Mouse (Mus musculus): ENCODE results near the gene Zfhx3. TPM values are rescaled to one million over a fixed set of nuclear protein-coding genes. Genes with fewer than 3 reads are reported as not detected.

Zfhx3 gene
- total and polyA plus RNA-seq, 2 experiments from 2014 or later = 9.6 to 13.8 TPM

DNA sequence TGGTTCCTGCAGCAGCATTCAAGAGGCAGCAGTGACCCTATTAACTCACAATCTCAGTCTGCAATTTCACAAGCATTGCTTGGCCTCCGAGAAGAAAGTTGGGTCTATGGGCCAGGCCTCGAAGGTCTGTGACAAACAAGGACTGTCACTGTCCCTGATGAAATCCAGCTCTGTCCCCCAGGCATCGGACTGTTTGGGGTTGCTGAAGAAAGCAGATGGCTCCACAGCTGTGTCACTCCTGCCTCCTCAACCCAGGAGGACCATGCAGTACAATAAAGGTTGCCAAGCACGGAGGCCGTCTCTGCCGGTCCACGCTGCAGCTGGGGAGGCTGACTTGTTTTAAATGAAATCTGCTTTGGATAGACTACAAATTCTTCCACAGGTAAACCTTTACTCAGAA is 1020.1 kb downstream of the Zfhx3 start:
- DNase-seq = no peak
- WGBS = 77% methylated on average over 7 of the region's 7 CpGs
- H3K27me3 ChIP-seq (ENCODE audit: insufficient read depth, low read length) = no peaks in the 10 kb centered on the region

DNA sequence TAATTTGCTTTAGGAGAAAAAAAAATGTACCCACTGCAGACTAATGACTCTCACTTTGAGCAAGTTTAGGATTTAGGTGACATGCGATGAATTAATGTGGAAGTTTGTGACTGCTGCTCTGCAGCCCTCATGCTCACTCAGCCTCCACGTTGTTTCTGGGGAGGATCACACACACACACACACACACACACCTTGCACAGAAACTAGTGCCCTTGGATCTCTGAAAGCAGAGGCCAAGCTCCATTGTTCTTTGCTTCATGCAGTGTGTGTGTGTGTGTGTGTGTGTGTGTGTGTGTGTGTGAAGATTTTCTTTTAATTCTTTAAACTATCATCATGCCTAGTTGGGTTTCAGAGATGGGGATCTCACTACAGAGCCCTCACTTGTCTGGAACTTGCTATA is 1020.7 kb downstream of the Zfhx3 start:
- Histone ChIP-seq H3K9me3 (ENCODE audit: low read length) (no peaks in the 10 kb centered on the region), H3K36me3 (ENCODE audit: insufficient read depth) (no peaks in the 10 kb centered on the region), H3K9ac (no peak overlapping the region), H3K27me3 (ENCODE audit: insufficient read depth, low read length) (no peaks in the 10 kb centered on the region), H3K27ac (ENCODE audit: low read depth, low read length) (no peak overlapping the region), H3K4me1 (ENCODE audit: insufficient read depth) (no peaks in the 10 kb centered on the region), H3K4me3 (ENCODE audit: low read depth, low read length) (no peak overlapping the region), H3K4me2 (ENCODE audit: low read depth) (no peak overlapping the region)
- no peak for TF ChIP-seq CTCF (IDR thresholded peaks at IDR 0.05; ENCODE audit: low read depth)
- WGBS = 80% methylated on average over 2 of the region's 2 CpGs
- DNase-seq (no peak), ATAC-seq (no peak)

More for the DNA sequence above, 1020.1 kb downstream of the Zfhx3 start:
- no peak overlapping the region for H3K27ac ChIP-seq (ENCODE audit: low read depth, low read length)
- no peak for TF ChIP-seq CTCF (IDR thresholded peaks at IDR 0.05; ENCODE audit: low read depth)
- no peak overlapping the region for H3K4me2 ChIP-seq (ENCODE audit: low read depth)
- ATAC-seq = no peak
- no peak overlapping the region for H3K4me3 ChIP-seq (ENCODE audit: low read depth, low read length)
- no peaks in the 10 kb centered on the region for H3K36me3 ChIP-seq (ENCODE audit: insufficient read depth)
- H3K4me1 ChIP-seq (ENCODE audit: insufficient read depth) = no peaks in the 10 kb centered on the region
- no peaks in the 10 kb centered on the region for H3K9me3 ChIP-seq (ENCODE audit: low read length)
- H3K9ac ChIP-seq = no peak overlapping the region

DNA sequence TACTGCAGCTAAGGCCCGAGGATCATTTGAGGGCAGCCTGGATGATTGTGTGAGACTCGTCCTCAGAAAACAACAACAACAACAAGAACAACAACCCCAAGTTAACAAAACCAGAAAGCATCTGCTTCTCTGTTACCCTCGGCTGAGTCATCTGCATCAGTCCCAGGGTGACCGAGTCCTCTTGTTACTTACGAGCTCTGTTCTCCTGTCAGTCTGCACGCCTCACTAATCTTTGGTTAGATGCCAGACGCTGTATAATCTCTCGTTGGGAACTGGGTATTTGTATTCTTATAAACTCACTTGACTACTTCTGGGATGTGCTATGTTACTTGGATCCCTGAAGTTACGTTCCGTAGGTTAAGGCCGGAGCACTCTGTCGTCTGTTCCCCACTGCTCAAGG is 1023.6 kb downstream of the Zfhx3 start:
- 62% methylated on average over 12 of the region's 12 CpGs for WGBS
- no peak for DNase-seq

DNA sequence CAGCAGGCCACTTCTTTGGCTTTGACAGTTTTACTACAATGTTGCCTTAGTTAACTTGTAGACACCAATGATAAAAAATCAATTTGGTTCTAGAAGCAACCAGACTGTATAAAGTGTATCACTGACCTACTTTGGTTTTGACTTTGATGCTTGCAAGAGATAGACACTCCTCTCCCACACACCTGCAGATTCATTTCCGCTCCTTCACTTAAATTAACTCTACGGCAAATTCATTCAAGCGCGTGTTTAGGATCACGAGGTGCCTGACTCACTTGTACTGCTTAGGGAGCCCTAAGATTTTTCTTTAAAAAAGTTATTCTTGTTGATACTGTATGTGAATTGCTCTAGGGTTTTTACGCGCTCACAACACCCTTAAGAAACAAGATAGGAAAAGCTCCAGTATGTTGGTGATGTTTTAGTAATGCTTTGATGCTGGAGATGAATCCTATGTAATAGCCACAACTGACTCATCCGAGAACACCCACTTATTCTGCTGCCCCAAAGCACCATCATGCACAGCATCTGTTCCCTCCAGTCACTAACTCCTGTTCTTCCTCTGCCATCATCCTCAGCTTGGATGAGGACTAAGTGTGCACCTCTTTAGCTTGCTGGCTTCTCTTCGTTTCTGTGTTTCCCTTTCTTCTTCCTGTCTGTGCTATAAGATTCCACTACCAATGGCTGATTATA is 1031.3 kb downstream of the Zfhx3 start:
- Histone ChIP-seq H3K9me3 (ENCODE audit: low read length) (no peaks in the 10 kb centered on the region), H3K36me3 (ENCODE audit: insufficient read depth) (no peaks in the 10 kb centered on the region), H3K27me3 (ENCODE audit: insufficient read depth, low read length) (no peaks in the 10 kb centered on the region), H3K9ac (no peak overlapping the region), H3K4me2 (ENCODE audit: low read depth) (no peak overlapping the region), H3K4me3 (ENCODE audit: low read depth, low read length) (no peak overlapping the region), H3K27ac (ENCODE audit: low read depth, low read length) (no peak overlapping the region), H3K4me1 (ENCODE audit: insufficient read depth) (no peaks in the 10 kb centered on the region)
- 86% methylated on average over 9 of the region's 9 CpGs for WGBS
- no peak for TF ChIP-seq CTCF (IDR thresholded peaks at IDR 0.05; ENCODE audit: low read depth)
- ATAC-seq (no peak), DNase-seq (no peak)

More for the DNA sequence above, 1023.6 kb downstream of the Zfhx3 start:
- no peak for ATAC-seq
- H3K4me3 ChIP-seq (ENCODE audit: low read depth, low read length) = no peak overlapping the region
- H3K9me3 ChIP-seq (ENCODE audit: low read length) = no peaks in the 10 kb centered on the region
- H3K9ac ChIP-seq = no peak overlapping the region
- H3K4me1 ChIP-seq (ENCODE audit: insufficient read depth) = no peaks in the 10 kb centered on the region
- no peaks in the 10 kb centered on the region for H3K36me3 ChIP-seq (ENCODE audit: insufficient read depth)
- TF ChIP-seq CTCF (IDR thresholded peaks at IDR 0.05; ENCODE audit: low read depth) = no peak
- H3K4me2 ChIP-seq (ENCODE audit: low read depth) = no peak overlapping the region
- no peaks in the 10 kb centered on the region for H3K27me3 ChIP-seq (ENCODE audit: insufficient read depth, low read length)
- H3K27ac ChIP-seq (ENCODE audit: low read depth, low read length) = no peak overlapping the region

DNA sequence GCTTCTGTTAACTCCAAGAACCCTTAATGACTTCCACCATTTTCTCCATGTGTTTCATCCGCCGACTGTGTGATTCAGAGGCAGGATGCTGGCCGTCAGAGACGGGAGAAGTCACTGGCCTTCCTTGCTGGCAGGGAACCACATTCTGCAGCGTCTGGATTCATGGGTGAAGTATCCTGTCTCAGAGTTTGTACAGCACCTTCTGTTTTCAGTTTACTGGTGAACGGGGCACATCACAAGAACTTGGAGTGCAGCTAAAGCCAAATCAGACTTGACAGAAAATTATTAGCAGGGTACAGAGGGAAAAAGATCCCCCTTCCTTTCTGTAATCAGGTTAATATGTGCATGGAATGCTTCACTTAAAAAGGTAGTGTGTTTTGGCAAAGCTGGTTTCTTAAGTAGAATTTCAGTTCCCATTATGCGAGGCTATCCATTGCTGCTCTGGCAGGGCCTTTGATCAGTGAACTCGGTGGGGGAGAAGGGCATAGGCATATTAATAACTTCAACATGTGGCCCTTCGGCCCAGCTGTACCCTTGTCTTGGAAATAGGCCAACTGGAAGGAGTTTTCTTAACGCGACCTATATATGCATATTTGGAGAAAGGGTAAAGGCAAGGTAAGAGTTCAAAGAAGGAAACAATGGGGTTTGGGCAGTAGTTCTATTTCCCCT is 1035.4 kb downstream of the Zfhx3 start:
- no peak overlapping the region for H3K27ac ChIP-seq (ENCODE audit: low read depth, low read length)
- ATAC-seq = no peak
- H3K27me3 ChIP-seq (ENCODE audit: insufficient read depth, low read length) = no peaks in the 10 kb centered on the region
- no peaks in the 10 kb centered on the region for H3K4me1 ChIP-seq (ENCODE audit: insufficient read depth)
- H3K36me3 ChIP-seq (ENCODE audit: insufficient read depth) = no peaks in the 10 kb centered on the region
- H3K9ac ChIP-seq = no peak overlapping the region
- H3K4me3 ChIP-seq (ENCODE audit: low read depth, low read length) = no peak overlapping the region
- TF ChIP-seq CTCF (IDR thresholded peaks at IDR 0.05; ENCODE audit: low read depth) = no peak
- H3K4me2 ChIP-seq (ENCODE audit: low read depth) = no peak overlapping the region
- WGBS = 46% methylated on average over 11 of the region's 11 CpGs
- 0 out of 2 replicates have a peak, but pooled peaks cover 4% of the 10 kb centered on the region for H3K9me3 ChIP-seq (ENCODE audit: low read length)
- DNase-seq = no peak

DNA sequence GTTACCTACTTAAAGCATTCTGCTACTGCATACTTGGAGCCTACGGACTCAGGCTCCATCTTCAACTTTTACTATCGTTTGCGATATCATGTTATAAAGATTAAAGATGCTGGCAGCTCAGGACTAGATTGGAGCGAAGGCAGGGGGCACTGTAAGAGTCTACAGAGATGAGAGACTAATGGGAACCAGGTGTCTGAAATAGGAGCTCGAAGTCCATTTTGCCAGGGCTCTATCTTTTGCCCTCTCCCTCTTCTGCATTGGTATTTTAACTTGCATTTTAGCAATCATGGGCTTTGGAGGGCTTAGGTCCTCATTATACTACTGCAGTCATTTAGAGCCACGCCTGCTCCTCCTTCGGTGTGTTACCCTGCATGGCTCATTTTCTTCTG is 1035.9 kb downstream of the Zfhx3 start:
- DNase-seq (no peak), ATAC-seq (no peak)
- 85% methylated on average over 7 of the region's 7 CpGs for WGBS
- Histone ChIP-seq H3K4me2 (ENCODE audit: low read depth) (no peak overlapping the region), H3K9ac (no peak overlapping the region), H3K27ac (ENCODE audit: low read depth, low read length) (no peak overlapping the region), H3K9me3 (ENCODE audit: low read length) (0 out of 2 replicates have a peak, but pooled peaks cover 4% of the 10 kb centered on the region), H3K4me1 (ENCODE audit: insufficient read depth) (no peaks in the 10 kb centered on the region), H3K36me3 (ENCODE audit: insufficient read depth) (no peaks in the 10 kb centered on the region), H3K27me3 (ENCODE audit: insufficient read depth, low read length) (no peaks in the 10 kb centered on the region), H3K4me3 (ENCODE audit: low read depth, low read length) (no peak overlapping the region)
- no peak for TF ChIP-seq CTCF (IDR thresholded peaks at IDR 0.05; ENCODE audit: low read depth)

DNA sequence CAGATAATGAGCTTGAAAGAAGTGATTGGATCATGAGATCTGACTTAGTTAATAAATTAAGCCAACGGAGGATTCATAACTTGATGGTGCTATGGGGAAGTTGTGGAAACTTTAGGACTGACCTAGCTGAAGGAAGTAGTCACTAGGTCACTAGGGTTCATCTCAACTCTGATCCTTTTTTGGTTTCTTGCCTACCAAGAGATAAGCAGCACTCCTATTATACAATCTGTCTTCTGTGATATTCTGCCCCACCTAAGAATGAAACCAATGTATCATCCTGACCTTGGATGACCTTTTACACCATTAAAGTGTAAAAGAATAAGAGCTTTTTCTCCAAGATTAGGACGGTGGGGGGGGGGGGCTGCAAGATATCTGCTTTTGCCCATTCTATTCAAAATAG is 1042.5 kb downstream of the Zfhx3 start:
- Histone ChIP-seq H3K4me1 (ENCODE audit: insufficient read depth) (no peaks in the 10 kb centered on the region), H3K27ac (ENCODE audit: low read depth, low read length) (no peak overlapping the region), H3K27me3 (ENCODE audit: insufficient read depth, low read length) (no peaks in the 10 kb centered on the region), H3K4me3 (ENCODE audit: low read depth, low read length) (no peak overlapping the region), H3K9me3 (ENCODE audit: low read length) (0 out of 2 replicates have a peak, but pooled peaks cover 4% of the 10 kb centered on the region), H3K4me2 (ENCODE audit: low read depth) (no peak overlapping the region), H3K9ac (no peak overlapping the region), H3K36me3 (ENCODE audit: insufficient read depth) (no peaks in the 10 kb centered on the region)
- TF ChIP-seq CTCF (IDR thresholded peaks at IDR 0.05; ENCODE audit: low read depth) = no peak
- DNase-seq = no peak
- ATAC-seq = no peak
- WGBS = 76% methylated on average over 2 of the region's 2 CpGs
